Mouse (Mus musculus): ENCODE data around the gene Brpf3.

DNA sequence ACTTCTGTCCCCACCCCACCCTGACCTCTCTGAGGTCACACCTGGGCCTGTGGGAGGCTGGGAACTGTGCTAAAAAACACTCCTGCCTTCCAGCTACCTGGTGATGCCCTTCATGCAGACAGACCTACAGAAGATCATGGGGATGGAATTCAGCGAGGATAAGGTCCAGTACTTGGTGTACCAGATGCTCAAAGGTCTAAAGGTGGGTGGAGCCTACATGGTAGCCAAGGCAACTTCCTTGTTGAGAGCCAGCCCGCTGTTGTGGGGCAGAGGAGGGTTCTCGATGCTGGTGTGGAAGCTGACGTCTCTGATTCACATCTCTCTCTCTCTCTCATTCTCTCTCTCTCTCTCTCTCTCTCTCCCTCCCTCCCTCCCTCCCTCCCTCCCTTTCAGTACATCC lies 25.7 kb upstream of the Brpf3 start:
- TF ChIP-seq CTCF (IDR thresholded peaks at IDR 0.05; ENCODE audit: insufficient read depth, low read length) (no peak), POLR2A (IDR thresholded peaks at IDR 0.05; ENCODE audit: borderline replicate concordance, extremely low read depth, low read depth, low read length) (no peak)

Data from lung, adult 2 months (tissue).